In the genomic region with DNA sequence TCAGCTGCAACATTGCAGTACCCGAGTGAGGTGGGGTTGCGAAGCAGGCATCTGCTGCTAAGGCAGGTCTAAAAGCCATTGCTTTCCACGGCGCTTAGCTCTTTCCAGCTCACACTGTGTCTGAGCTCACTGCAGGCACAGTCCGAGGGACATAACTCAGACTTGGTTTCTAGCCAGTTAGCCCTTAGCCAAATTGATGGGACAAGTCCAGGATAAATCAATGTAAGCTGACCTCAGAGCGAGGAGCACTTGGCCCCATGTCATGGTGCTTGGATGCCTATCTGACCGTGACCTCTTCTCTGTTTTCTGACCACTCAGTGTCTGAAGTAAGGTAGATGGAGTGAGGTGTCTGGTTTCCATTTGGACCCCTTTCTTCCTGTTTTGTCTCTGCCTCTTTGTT, we compare ENCODE assay signal across 25 mouse cellular contexts. TPM values are rescaled to one million over a fixed set of nuclear protein-coding genes. Genes with fewer than 3 reads are reported as not detected.
A peak's percentile ranks its signal among the peaks of the same experiment; 100 is the strongest.
DNase-seq lines count a peak whose midpoint lies in the region; ATAC-seq and TF ChIP-seq lines count a peak whose summit lies in the region.
"Had no signal": no experiment of that assay in that cellular context is flagged by ENCODE, and none has a peak within 500 bp of the region (broad histone marks: within the 10 kb centered on the region; RNA-seq: fewer than 3 reads in every experiment).

No protein-coding gene starts in this region.

- no peaks in the 10 kb centered on the region for H3K27me3 ChIP-seq in kidney, embryonic 15.5 days
- no peaks in the 10 kb centered on the region for H3K27me3 ChIP-seq in E14TG2a.4 (ENCODE audit: insufficient read depth, low read length)
- H3K27me3 ChIP-seq: embryonic facial prominence, embryonic 13.5 days; limb, embryonic 13.5 days; liver, embryonic 15.5 days; midbrain, embryonic 15.5 days; neural tube, embryonic 12.5 days had no signal

- H3K4me1 ChIP-seq in kidney, embryonic 15.5 days, result peaks cover 42% of the 10 kb centered on the region
- H3K4me1 ChIP-seq in E14TG2a.4 (replicated peaks; ENCODE audit: low read depth, low read length), result peaks cover 100% of the 10 kb centered on the region
- H3K4me1 ChIP-seq: embryonic facial prominence, embryonic 13.5 days; heart, embryonic 10.5 days; limb, embryonic 13.5 days; midbrain, embryonic 15.5 days; neural tube, embryonic 12.5 days had no signal

- no peak for TF ChIP-seq CTCF in E14TG2a.4 (conservative IDR thresholded peaks at IDR 0.05; ENCODE audit: low read length)

- H3K4me3 ChIP-seq in kidney, embryonic 15.5 days (replicated peaks), result no peak overlapping the region
- H3K4me3 ChIP-seq in E14TG2a.4 (replicated peaks; ENCODE audit: low read length), result peak overlapping the region; percentile 35
- H3K4me3 ChIP-seq: embryonic facial prominence, embryonic 13.5 days; heart, embryonic 10.5 days; limb, embryonic 13.5 days; liver, embryonic 15.5 days; midbrain, embryonic 15.5 days; neural tube, embryonic 12.5 days had no signal

- peak; percentile 81 for ATAC-seq in kidney, embryonic 15.5 days (replicated peaks; ENCODE audit: low FRiP score)
- ATAC-seq: forebrain, postnatal 0 days had no signal

- H3K27ac ChIP-seq in kidney, embryonic 15.5 days, result peak overlapping the region; percentile 87
- H3K27ac ChIP-seq: embryonic facial prominence, embryonic 13.5 days; heart, embryonic 10.5 days; limb, embryonic 13.5 days; liver, embryonic 15.5 days; macrophage; midbrain, embryonic 15.5 days; neural tube, embryonic 12.5 days had no signal

- H3K4me2 ChIP-seq in kidney, embryonic 15.5 days, result peak overlapping the region; percentile 9; the same call in 1 of the 2 replicates
- H3K4me2 ChIP-seq: embryonic facial prominence, embryonic 13.5 days; limb, embryonic 13.5 days; liver, embryonic 15.5 days; midbrain, embryonic 15.5 days; neural tube, embryonic 12.5 days had no signal

- no peaks in the 10 kb centered on the region for H3K9me3 ChIP-seq in kidney, embryonic 15.5 days (replicated peaks)
- peaks cover 8% of the 10 kb centered on the region for H3K9me3 ChIP-seq in E14TG2a.4 (ENCODE audit: low read length)
- H3K9me3 ChIP-seq: embryonic facial prominence, embryonic 13.5 days; heart, embryonic 10.5 days; limb, embryonic 13.5 days; liver, embryonic 15.5 days; midbrain, embryonic 15.5 days; neural tube, embryonic 12.5 days had no signal

- 0 out of 2 replicates have a peak overlapping the region, but pooled peaks have one; percentile 26 for H3K9ac ChIP-seq in kidney, embryonic 15.5 days
- H3K9ac ChIP-seq: embryonic facial prominence, embryonic 13.5 days; forebrain, postnatal 0 days; limb, embryonic 13.5 days; liver, embryonic 15.5 days; midbrain, embryonic 15.5 days; neural tube, embryonic 12.5 days had no signal

- DNase-seq in adrenal gland, adult 2 months, result peak; percentile 49
- DNase-seq in adrenal gland, postnatal 36 days, result no peak
- DNase-seq in heart, adult 11 months, result peak; percentile 88
- no peak for DNase-seq in heart, postnatal 14 days
- DNase-seq in kidney, postnatal 36 days, result no peak
- DNase-seq in right cerebral cortex, postnatal 14 days, result no peak
- DNase-seq: adrenal gland, adult 8-10 months; cerebellum, adult 18-20 months; forebrain, postnatal 0 days; kidney, postnatal 25 days; right cerebral cortex, postnatal 25 days; spleen, adult 18-20 months; thymus, postnatal 14 days had no signal

- WGBS in kidney, embryonic 15.5 days, result 39% methylated on average over 7 of the region's 7 CpGs

- intact Hi-C loops in heart, postnatal 14 days (cut with DNase I), result no loop called here

- peaks cover 99% of the 10 kb centered on the region for H3K36me3 ChIP-seq in kidney, embryonic 15.5 days
- peaks cover 100% of the 10 kb centered on the region for H3K36me3 ChIP-seq in E14TG2a.4 (ENCODE audit: insufficient read depth, low read length)

RNA-seq across cellular contexts. Expression of gene Ubqln4, which starts 10.4 kb away (rescaled TPM):
- total RNA-seq in adrenal gland, adult 2 months (2021), result 100 to 1,000 TPM in 1 of 2 experiments, 10 to 100 TPM in 1; 61.1 to 100 TPM
- polyA plus RNA-seq in adrenal gland, adult 2 months (2012; rRNA removed), result 77.9 and 96.2 TPM in 2 replicates
- 10 to 100 TPM; 73.3 to 74.2 TPM for total RNA-seq in adrenal gland, postnatal 36 days (2021)
- total RNA-seq in heart, postnatal 14 days (2021), result 10 to 100 TPM; 55.4 to 60.0 TPM
- polyA plus RNA-seq in kidney, embryonic 15.5 days (2015; fragmentation: Nextera tagmentation; extraction: Ambion mirVana), result 54.0 and 57.9 TPM in 2 replicates

RNA-seq across cellular contexts. Expression of gene Lamtor2, which starts 11.1 kb away (rescaled TPM):
- total RNA-seq in adrenal gland, adult 2 months (2021), result 100 to 1,000 TPM; 153 to 154 TPM
- 107 and 117 TPM in 2 replicates for polyA plus RNA-seq in adrenal gland, adult 2 months (2012; rRNA removed)
- 100 to 1,000 TPM; 142 to 148 TPM for total RNA-seq in adrenal gland, postnatal 36 days (2021)
- 10 to 100 TPM; 77.7 TPM for total RNA-seq in heart, postnatal 14 days (2021)
- polyA plus RNA-seq in kidney, embryonic 15.5 days (2015; fragmentation: Nextera tagmentation; extraction: Ambion mirVana), result 167 and 173 TPM in 2 replicates

RNA-seq across cellular contexts. Expression of gene Ssr2, which starts 11.7 kb away (rescaled TPM):
- 100 to 1,000 TPM; 178 to 218 TPM for total RNA-seq in adrenal gland, adult 2 months (2021)
- 110 and 151 TPM in 2 replicates for polyA plus RNA-seq in adrenal gland, adult 2 months (2012; rRNA removed)
- 100 to 1,000 TPM; 207 to 252 TPM for total RNA-seq in adrenal gland, postnatal 36 days (2021)
- 100 to 1,000 TPM in 1 of 2 experiments, 10 to 100 TPM in 1; 95.9 to 108 TPM for total RNA-seq in heart, postnatal 14 days (2021)
- polyA plus RNA-seq in kidney, embryonic 15.5 days (2015; fragmentation: Nextera tagmentation; extraction: Ambion mirVana), result 300 and 318 TPM in 2 replicates

RNA-seq across cellular contexts. Expression of gene Rab25, which starts 15.9 kb away (rescaled TPM):
- not detected for total RNA-seq in adrenal gland, adult 2 months (2021)
- polyA plus RNA-seq in adrenal gland, adult 2 months (2012; rRNA removed), result 0.09 and 0.10 TPM in 2 replicates
- not detected for total RNA-seq in adrenal gland, postnatal 36 days (2021)
- under 1 TPM in 1 of 2 experiments, not detected in 1; 0.33 TPM for total RNA-seq in heart, postnatal 14 days (2021)
- 15.1 and 17.4 TPM in 2 replicates for polyA plus RNA-seq in kidney, embryonic 15.5 days (2015; fragmentation: Nextera tagmentation; extraction: Ambion mirVana)
- total RNA-seq: adrenal gland, adult 8-10 months; forebrain, postnatal 0 days; hematopoietic stem cell, adult 5-6 weeks; left cerebral cortex, adult 18-20 months; left cerebral cortex, postnatal 25 days had no signal
- polyA plus RNA-seq: forebrain, postnatal 0 days; liver, embryonic 15.5 days; macrophage had no signal

RNA-seq across cellular contexts. Expression of gene Mex3a, which starts 31.8 kb away (rescaled TPM):
- 1 to 10 TPM; 2.3 to 3.2 TPM for total RNA-seq in adrenal gland, adult 2 months (2021)
- polyA plus RNA-seq in adrenal gland, adult 2 months (2012; rRNA removed), result 1.7 and 2.1 TPM in 2 replicates
- 1 to 10 TPM; 3.1 to 4.3 TPM for total RNA-seq in adrenal gland, postnatal 36 days (2021)
- 1 to 10 TPM in 1 of 2 experiments, under 1 TPM in 1; 0.81 to 2.0 TPM for total RNA-seq in heart, postnatal 14 days (2021)
- 20.9 and 22.0 TPM in 2 replicates for polyA plus RNA-seq in kidney, embryonic 15.5 days (2015; fragmentation: Nextera tagmentation; extraction: Ambion mirVana)

Comparison
In these comparisons a context has a peak if more than half of its experiments do, and no peak if none do; other contexts are left out.
1. DNase-seq: peak in adrenal gland, adult 2 months (single experiment) and heart, adult 11 months (single experiment); none in adrenal gland, postnatal 36 days (0 of 2), heart, postnatal 14 days (0 of 2), kidney, postnatal 36 days (0 of 2) and right cerebral cortex, postnatal 14 days (single experiment).